Mouse (Mus musculus): ENCODE results near the gene Pop4.

Pop4 gene

GRCm38 (mm10) chr7:38220866-38221265 lies 50.4 kb downstream of the Pop4 start:
- no peak for DNase-seq (ENCODE audit: extremely low spot score, low read depth, low spot score)

DNA sequence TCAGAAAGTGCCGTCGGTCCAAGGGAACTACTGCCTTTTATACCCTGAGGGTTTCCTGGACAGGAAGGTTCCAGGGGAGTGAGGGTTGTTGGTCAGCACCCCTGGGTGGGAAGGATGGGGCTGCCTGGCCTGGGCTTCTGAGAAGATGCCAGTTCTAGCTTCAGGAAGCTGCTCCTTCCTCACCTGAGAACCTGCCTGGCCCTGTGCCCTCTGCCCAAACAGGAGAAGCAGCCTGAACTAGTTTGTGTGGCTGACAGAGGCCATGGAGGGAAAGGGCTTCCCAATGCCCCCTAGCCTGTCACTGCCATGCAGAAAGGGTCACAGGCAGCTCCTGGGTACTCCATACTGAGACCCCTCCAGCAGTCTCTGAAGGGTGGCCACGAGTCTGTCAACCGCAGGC lies 51.7 kb downstream of the Pop4 start:
- DNase-seq (ENCODE audit: extremely low spot score, low read depth, low spot score), result no peak

- DNase-seq (ENCODE audit: extremely low spot score, low read depth, low spot score), result no peak
These were observed 52.4 kb downstream of the Pop4 start for GRCm38 (mm10) chr7:38218631-38219367.

DNA sequence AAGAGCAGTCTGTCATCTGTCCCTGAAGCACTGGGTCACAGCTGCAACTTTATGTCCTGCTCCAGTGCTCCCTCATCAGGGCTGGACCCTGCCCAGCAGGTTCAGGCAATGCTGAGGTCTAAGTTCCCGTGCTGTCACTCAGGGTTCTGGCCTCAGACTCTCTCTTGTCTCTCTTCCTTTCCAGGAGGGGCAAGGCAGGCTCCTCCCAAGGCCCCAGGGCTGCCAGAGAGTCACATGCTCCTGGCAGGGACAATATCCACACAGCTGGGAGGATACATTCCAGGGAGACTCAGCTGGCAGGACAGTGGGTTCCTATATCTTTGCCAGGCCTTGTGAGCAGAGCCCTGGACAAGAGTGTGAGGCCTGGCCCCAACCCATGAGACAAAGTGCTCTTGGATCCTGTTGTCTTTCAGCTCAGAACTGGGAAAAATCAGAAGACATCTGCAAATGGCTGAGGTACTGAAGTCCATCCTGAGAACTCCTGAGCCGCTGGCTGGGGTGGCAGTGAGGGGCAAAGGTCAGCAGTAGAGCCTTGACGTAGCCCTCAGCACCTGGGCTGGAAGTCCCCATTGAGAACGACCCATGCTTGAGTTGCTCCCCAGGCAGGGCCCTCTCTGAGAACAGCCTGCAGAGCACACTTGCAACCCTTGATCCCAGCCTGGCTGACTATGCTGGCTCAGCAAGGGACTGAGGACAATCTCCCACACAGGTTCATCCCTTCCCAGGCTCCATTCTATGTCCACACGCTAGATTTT lies 53.6 kb downstream of the Pop4 start:
- DNase-seq (ENCODE audit: extremely low spot score, low read depth, low spot score), result no peak

DNA sequence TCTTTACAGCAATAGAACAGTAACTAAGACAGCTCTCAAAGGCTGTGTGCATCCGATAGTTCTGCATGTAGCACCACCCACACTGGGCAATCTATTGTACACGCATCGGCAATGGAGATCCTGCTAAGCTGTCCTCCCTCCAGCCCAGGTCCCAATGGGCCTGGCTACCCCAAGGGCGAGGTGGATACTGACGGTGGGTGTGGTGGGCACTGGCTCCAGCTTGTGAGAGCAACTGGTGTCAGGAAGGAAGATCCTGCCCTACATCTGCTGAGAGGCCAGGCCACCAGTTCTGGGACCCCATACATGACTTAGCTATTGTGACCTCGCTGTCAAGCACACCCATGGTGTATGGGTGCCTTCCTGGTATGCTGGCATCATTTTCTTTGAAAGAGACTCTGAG lies 55.5 kb downstream of the Pop4 start:
- DNase-seq (ENCODE audit: extremely low spot score, low read depth, low spot score), result no peak

- DNase-seq (ENCODE audit: extremely low spot score, low read depth, low spot score), result no peak
These were observed 55.9 kb downstream of the Pop4 start for GRCm38 (mm10) chr7:38215281-38215680.

DNA sequence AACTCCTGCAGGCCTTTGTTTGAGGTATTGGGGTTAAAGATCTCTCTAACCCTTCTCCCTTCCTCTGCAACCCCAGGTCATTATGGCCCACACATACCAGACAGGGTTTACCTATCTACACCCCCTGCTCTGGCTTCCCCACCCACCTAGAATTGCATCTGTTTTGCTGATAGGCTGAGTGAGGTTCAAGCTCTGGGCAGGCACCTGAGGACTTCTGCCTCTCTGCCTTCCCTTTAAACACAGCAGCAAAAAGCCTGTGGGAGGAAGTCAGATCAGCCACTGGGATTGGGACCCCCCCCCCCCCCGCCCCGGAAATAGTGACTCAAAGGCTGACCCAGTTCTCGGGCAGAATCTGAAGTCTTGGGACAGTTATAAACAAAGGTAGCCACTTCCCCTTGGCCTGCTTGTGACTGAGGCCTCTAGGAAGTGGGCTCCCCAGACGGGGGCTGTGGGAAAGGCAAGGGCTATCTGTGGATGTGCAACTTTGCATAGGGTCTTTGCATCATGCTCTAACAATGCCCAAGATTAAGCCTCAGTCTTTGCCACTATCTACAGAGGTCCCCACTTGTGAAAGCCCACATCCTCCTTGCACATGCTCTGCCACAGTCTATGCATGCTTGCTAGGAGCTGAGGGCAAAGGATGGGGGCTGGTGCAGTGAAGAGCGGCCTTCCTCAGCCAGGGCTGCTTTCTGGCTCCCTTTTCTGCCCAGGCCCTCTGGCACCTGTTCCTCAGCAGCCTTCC lies 56.6 kb downstream of the Pop4 start:
- DNase-seq (ENCODE audit: extremely low spot score, low read depth, low spot score), result no peak

DNA sequence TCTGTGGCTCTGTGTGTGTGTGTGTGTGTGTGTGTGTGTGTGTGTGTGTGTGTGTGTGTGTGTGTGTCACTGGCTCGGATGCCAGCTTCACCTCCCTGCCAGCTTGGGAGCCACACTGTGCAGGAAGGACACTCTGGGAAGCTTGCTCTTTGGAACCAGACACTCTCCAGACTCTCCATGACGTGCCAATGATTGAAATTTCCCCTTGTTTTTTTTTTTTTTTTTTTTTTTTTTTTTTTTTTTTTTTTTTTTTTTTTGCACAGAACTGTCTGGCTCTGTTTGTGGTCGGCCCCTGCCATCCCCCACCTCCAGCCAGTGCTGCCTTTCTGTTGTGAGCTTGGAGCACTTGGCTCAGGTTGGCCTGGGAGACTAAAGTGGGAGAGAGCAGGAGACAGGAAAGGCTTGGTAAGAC lies 58.6 kb downstream of the Pop4 start:
- DNase-seq (ENCODE audit: extremely low spot score, low read depth, low spot score), result no peak
